ENCODE assay signal across 13 mouse cellular contexts in genomic region chr19:6454041-6454720, GRCm38 (mm10). TPM values are rescaled to one million over a fixed set of nuclear protein-coding genes. Genes with fewer than 3 reads are reported as not detected.
DNase-seq lines count a peak whose midpoint lies in the region; ATAC-seq and TF ChIP-seq lines count a peak whose summit lies in the region.
"Had no signal": no experiment of that assay in that cellular context is flagged by ENCODE, and none has a peak within 500 bp of the region (broad histone marks: within the 10 kb centered on the region; RNA-seq: fewer than 3 reads in every experiment).

No protein-coding gene starts in this region.

- TF ChIP-seq POLR2A in olfactory bulb, adult 2 months (IDR thresholded peaks at IDR 0.05; ENCODE audit: insufficient read depth, low read depth, low read length): no peak

- H3K4me1 ChIP-seq in forebrain, embryonic 11.5 days (replicated peaks; ENCODE audit: control insufficient read depth, insufficient read depth, low read length): peaks cover 10% of the 10 kb centered on the region
- H3K4me1 ChIP-seq in hindbrain, postnatal 0 days (ENCODE audit: insufficient read depth, low read length): peaks cover 37% of the 10 kb centered on the region
- H3K4me1 ChIP-seq in olfactory bulb, adult 2 months (ENCODE audit: control insufficient read depth, insufficient read depth, low read length): peaks cover 56% of the 10 kb centered on the region

- H3K4me3 ChIP-seq in layer of hippocampus, adult 2 months: no peak overlapping the region
- H3K4me3 ChIP-seq in forebrain, embryonic 11.5 days (ENCODE audit: low read depth, low read length): no peak overlapping the region
- no peak overlapping the region for H3K4me3 ChIP-seq in hindbrain, postnatal 0 days (ENCODE audit: low read length)
- H3K4me3 ChIP-seq in olfactory bulb, adult 2 months (ENCODE audit: insufficient read depth, low read depth, low read length): no peak overlapping the region
- H3K4me3 ChIP-seq: heart, embryonic 13.5 days had no signal

- no peaks in the 10 kb centered on the region for H3K9me3 ChIP-seq in forebrain, embryonic 11.5 days (ENCODE audit: control insufficient read depth, low read length)
- H3K9me3 ChIP-seq in hindbrain, postnatal 0 days (ENCODE audit: low read length): no peaks in the 10 kb centered on the region
- H3K9me3 ChIP-seq: heart, embryonic 13.5 days had no signal

- H3K9ac ChIP-seq in forebrain, embryonic 11.5 days (ENCODE audit: low read length): no peak overlapping the region
- H3K9ac ChIP-seq in hindbrain, postnatal 0 days (replicated peaks; ENCODE audit: low read length): 0 out of 2 replicates have a peak overlapping the region, but pooled peaks have one; percentile 15
- H3K9ac ChIP-seq: heart, embryonic 13.5 days; liver, embryonic 14.5 days had no signal

- H3K4me2 ChIP-seq in forebrain, embryonic 11.5 days (ENCODE audit: low read depth, low read length, severe bottlenecking): no peak overlapping the region
- H3K4me2 ChIP-seq in hindbrain, postnatal 0 days (ENCODE audit: low read depth, low read length): no peak overlapping the region
- H3K4me2 ChIP-seq: heart, embryonic 13.5 days had no signal

- 66% methylated on average over 10 of the region's 10 CpGs for WGBS in forebrain, embryonic 11.5 days
- WGBS in hindbrain, postnatal 0 days: 66% methylated on average over 10 of the region's 10 CpGs
- 55% methylated on average over 10 of the region's 10 CpGs for WGBS in olfactory bulb, adult 2 months

- ATAC-seq in forebrain, embryonic 11.5 days (replicated peaks; ENCODE audit: low FRiP score): no peak
- no peak for ATAC-seq in hindbrain, postnatal 0 days
- no peak for ATAC-seq in erythroblast, adult 5-6 weeks (replicated peaks; ENCODE audit: low FRiP score, poor library complexity, severe bottlenecking)
- ATAC-seq: activated CD4-positive, CD25-positive, alpha-beta regulatory T cell, adult 4 months; CD4-positive, CD25-positive, alpha-beta regulatory T cell, adult 4 months had no signal

- no peak for DNase-seq in layer of hippocampus, adult 2 months (ENCODE audit: low spot score in 2 of 2)
- no peak for DNase-seq in layer of hippocampus, postnatal 10 days (ENCODE audit: low spot score in 2 of 2)
- DNase-seq in forebrain, embryonic 11.5 days (ENCODE audit: low spot score): no peak
- DNase-seq in hindbrain, postnatal 0 days (ENCODE audit: low spot score): no peak
- DNase-seq in heart, adult 9 months (ENCODE audit: low spot score in 2 of 2): no peak
- DNase-seq: lung, postnatal 14 days had no signal

- no peaks in the 10 kb centered on the region for H3K36me3 ChIP-seq in forebrain, embryonic 11.5 days (ENCODE audit: control insufficient read depth, insufficient read depth, low read length)
- peaks cover 23% of the 10 kb centered on the region for H3K36me3 ChIP-seq in hindbrain, postnatal 0 days (ENCODE audit: insufficient read depth, low read length)
- H3K36me3 ChIP-seq: heart, embryonic 13.5 days had no signal

- peak overlapping the region; percentile 86 for H3K27ac ChIP-seq in layer of hippocampus, adult 2 months
- peak overlapping the region; percentile 46; the same call in 1 of the 2 replicates for H3K27ac ChIP-seq in forebrain, embryonic 11.5 days (ENCODE audit: low read depth, low read length)
- peak overlapping the region; percentile 82 for H3K27ac ChIP-seq in hindbrain, postnatal 0 days
- H3K27ac ChIP-seq in olfactory bulb, adult 2 months (ENCODE audit: insufficient read depth, low read depth, low read length): peak overlapping the region; percentile 70; the same call in 1 of the 2 replicates
- H3K27ac ChIP-seq: heart, embryonic 13.5 days; liver, embryonic 14.5 days had no signal

- H3K27me3 ChIP-seq in forebrain, embryonic 11.5 days (ENCODE audit: control insufficient read depth, insufficient read depth, low read length): no peaks in the 10 kb centered on the region
- no peaks in the 10 kb centered on the region for H3K27me3 ChIP-seq in hindbrain, postnatal 0 days (ENCODE audit: insufficient read depth, low read length)

- TF ChIP-seq CTCF in layer of hippocampus, adult 2 months (conservative IDR thresholded peaks at IDR 0.05): no peak
- TF ChIP-seq CTCF in hindbrain, postnatal 0 days (IDR thresholded peaks at IDR 0.05; ENCODE audit: low read depth): no peak
- TF ChIP-seq CTCF in olfactory bulb, adult 2 months (IDR thresholded peaks at IDR 0.05; ENCODE audit: insufficient read depth, low read depth, low read length): no peak

RNA-seq across cellular contexts. Expression of gene Nrxn2, which starts 35.6 kb away (rescaled TPM):
- 100 to 1,000 TPM; 405 to 437 TPM for total RNA-seq in layer of hippocampus, adult 2 months (2021)
- 100 to 1,000 TPM; 683 to 691 TPM for total RNA-seq in layer of hippocampus, postnatal 10 days (2021)
- 8.1 and 10.4 TPM in 2 replicates for polyA plus RNA-seq in forebrain, embryonic 11.5 days (2014; fragmentation: Nextera tagmentation; extraction: Ambion mirVana)
- total RNA-seq in hindbrain, postnatal 0 days (2014; rRNA removed): 355 and 426 TPM in 2 replicates
- polyA plus RNA-seq in hindbrain, postnatal 0 days (2015; fragmentation: Nextera tagmentation; extraction: Ambion mirVana): 54.4 and 60.4 TPM in 2 replicates
- polyA plus RNA-seq in olfactory bulb, adult 2 months (2012; ENCODE audit: insufficient read depth, insufficient read length, low replicate concordance, missing spikeins): 202 and 263 TPM in 2 replicates
- not detected in 2 replicates for total RNA-seq in erythroblast, adult 5-6 weeks (2015; ENCODE audit: low replicate concordance)
- total RNA-seq in erythroblast, adult 5-6 weeks (2017; ENCODE audit: low replicate concordance): not detected in 2 replicates
- total RNA-seq: monocyte, adult 5-6 weeks had no signal
- polyA plus RNA-seq: CD4-positive, CD25-positive, alpha-beta regulatory T cell, adult 4 months had no signal

RNA-seq across cellular contexts. Expression of gene Rasgrp2, which starts 55.0 kb away (rescaled TPM):
- 10 to 100 TPM; 31.3 to 36.7 TPM for total RNA-seq in layer of hippocampus, adult 2 months (2021)
- 10 to 100 TPM; 93.5 to 99.9 TPM for total RNA-seq in layer of hippocampus, postnatal 10 days (2021)
- 9.5 and 12.9 TPM in 2 replicates for polyA plus RNA-seq in forebrain, embryonic 11.5 days (2014; fragmentation: Nextera tagmentation; extraction: Ambion mirVana)
- total RNA-seq in hindbrain, postnatal 0 days (2014; rRNA removed): 250 and 283 TPM in 2 replicates
- 230 and 252 TPM in 2 replicates for polyA plus RNA-seq in hindbrain, postnatal 0 days (2015; fragmentation: Nextera tagmentation; extraction: Ambion mirVana)
- 282 TPM in 1 of 2 replicates, not detected in the other for polyA plus RNA-seq in olfactory bulb, adult 2 months (2012; ENCODE audit: insufficient read depth, insufficient read length, low replicate concordance, missing spikeins)
- total RNA-seq in erythroblast, adult 5-6 weeks (2015; ENCODE audit: low replicate concordance): 55.4 and 90.1 TPM in 2 replicates
- total RNA-seq in erythroblast, adult 5-6 weeks (2017; ENCODE audit: low replicate concordance): 31.9 and 39.0 TPM in 2 replicates

Comparison
In these comparisons a context has a peak if more than half of its experiments do, and no peak if none do; other contexts are left out.
1. RNA of gene Nrxn2, which starts 35.6 kb away (total RNA-seq): 683 to 691 TPM in layer of hippocampus, postnatal 10 days, 405 to 437 TPM in layer of hippocampus, adult 2 months and 355 to 426 TPM in hindbrain, postnatal 0 days; not detected in erythroblast, adult 5-6 weeks; every median in the first group is over 100 times any median in the second.
2. Peak in every context shown above with its lines, with median percentiles within 50 percentile points of each other: H3K27ac ChIP-seq.